Mouse (Mus musculus): ENCODE data around the gene Olfr96.
"Not testable (repeated sequence)": the region's sequence is repeated elsewhere in the genome, so short reads cannot be mapped to it uniquely, and the experiment has no call there.

DNA sequence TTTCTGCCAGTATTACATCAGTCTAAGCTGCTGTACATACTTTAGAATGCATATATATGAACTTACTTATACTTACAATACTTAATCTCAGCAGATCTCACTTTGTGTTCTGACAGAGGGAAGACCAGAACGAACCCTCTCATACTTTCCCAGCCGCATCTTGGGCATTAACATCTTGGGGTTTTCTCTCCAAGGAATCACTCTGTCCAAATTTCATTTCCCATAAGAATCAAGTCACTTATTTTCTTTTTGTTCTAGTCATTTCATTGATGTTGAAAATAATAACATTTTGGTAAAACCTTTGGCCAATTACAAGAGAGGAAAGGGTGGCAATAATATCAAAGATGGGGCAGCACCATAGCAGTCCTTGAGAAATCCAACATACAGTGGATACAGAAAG lies 17.3 kb downstream of the Olfr96 start, which contains the start of gene Olfr97:
- TF ChIP-seq CTCF (IDR thresholded peaks at IDR 0.05; ENCODE audit: borderline replicate concordance, control insufficient read depth, extremely low read depth, insufficient read depth, low read length, poor library complexity); POLR2A (IDR thresholded peaks at IDR 0.05; ENCODE audit: control insufficient read depth, extremely low read depth, insufficient read depth, low read length, poor library complexity): not testable (repeated sequence)

Data from thymus, adult 2 months (tissue).